Mouse (Mus musculus) intestine, postnatal 0 days (tissue): ENCODE results near the gene Cldn13. TPM values are rescaled to one million over a fixed set of nuclear protein-coding genes. Genes with fewer than 3 reads are reported as not detected.

Experiments used
- ATAC-seq: fragments of 200-750 bp; cut with Nextera tagmentation; 2 replicates; pipeline ENCODE4 v1.8.0; 2017; ENCODE audit warnings: mild to moderate bottlenecking, moderate TSS enrichment, moderate library complexity
- H3K27ac ChIP-seq: fragments of 300-500 bp; sonication (generic); 2 replicates; pipeline ENCODE4 v1.5.1; 2014; ENCODE audit warnings: mild to moderate bottlenecking, low read depth, low read length, moderate library complexity
- H3K27me3 ChIP-seq: fragments of 300-500 bp; sonication (generic); replicated peaks from 2 replicates; pipeline ENCODE4 v1.6.1; 2014; ENCODE audit warnings: low read length, mixed read lengths; ENCODE audit not compliant: control insufficient read depth, insufficient read depth
- H3K36me3 ChIP-seq: fragments of 300-500 bp; sonication (generic); 2 replicates; pipeline ENCODE4 v1.6.1; 2014; ENCODE audit warnings: mild to moderate bottlenecking, moderate library complexity; ENCODE audit not compliant: control insufficient read depth, insufficient read depth
- H3K4me1 ChIP-seq: fragments of 300-500 bp; sonication (generic); replicated peaks from 2 replicates; pipeline ENCODE4 v1.6.1; 2014; ENCODE audit warnings: antibody characterized with exemption, low read length, mixed read lengths; ENCODE audit not compliant: control insufficient read depth, insufficient read depth
- H3K4me2 ChIP-seq: fragments of 300-500 bp; sonication (generic); replicated peaks from 2 replicates; pipeline ENCODE4 v1.6.1; 2014; ENCODE audit warnings: low read depth, mild to moderate bottlenecking, moderate library complexity
- H3K4me3 ChIP-seq: fragments of 300-500 bp; sonication (generic); 2 replicates; pipeline ENCODE4 v1.5.1; 2014; ENCODE audit warnings: low read depth, low read length
- H3K9ac ChIP-seq: fragments of 300-500 bp; sonication (generic); 2 replicates; pipeline ENCODE4 v1.6.1; 2014; ENCODE audit warnings: mild to moderate bottlenecking, low read depth, low read length
- H3K9me3 ChIP-seq: fragments of 300-500 bp; sonication (generic); 2 replicates; pipeline ENCODE4 v1.6.1; 2016; ENCODE audit warnings: mixed run types; ENCODE audit not compliant: control insufficient read depth
- CTCF ChIP-seq: sonication (generic); IDR thresholded peaks from 2 replicates; pipeline ENCODE4 v1.5.1; 2016; ENCODE audit warnings: low read depth, mild to moderate bottlenecking, control low read depth, antibody characterized with exemption, moderate library complexity
- WGBS: fragments of 180-500 bp; shearing (Covaris S2); extraction: QIAGEN DNeasy Blood & Tissue Kit; methylation state at CpG from one replicate; pipeline ENCODE4 v1.1.7; 2014; 5-methylcytosine and 5-hydroxymethylcytosine counted together
- polyA plus RNA-seq: library from polyadenylated mRNA; unstranded; fragments of >200 nt; fragmentation: Nextera tagmentation; extraction: Ambion mirVana; gene quantifications from 2 replicates; pipeline ENCODE4 v1.2.1, GENCODE M21; 2015

Cldn13 gene
- polyA plus RNA-seq, 1 experiment from 2014 or later, result not detected

DNA sequence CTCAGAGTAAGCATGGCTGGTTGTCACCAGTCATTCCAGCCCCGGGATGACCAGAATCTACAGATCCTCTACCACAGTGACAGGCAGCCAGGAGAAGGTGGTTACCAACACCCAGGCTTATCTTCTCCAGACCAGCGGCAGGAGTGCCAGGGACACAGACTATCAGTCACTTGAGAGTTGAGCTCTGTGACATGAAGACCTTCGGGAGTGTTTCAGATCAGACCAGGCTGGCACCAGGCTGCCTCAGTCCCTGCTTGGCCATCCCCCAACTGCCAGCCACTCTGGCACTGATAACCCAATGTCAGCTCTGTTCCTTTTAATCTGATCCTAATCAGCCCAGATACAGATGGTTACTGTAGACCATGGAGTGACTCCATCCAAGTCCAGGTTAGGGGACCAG, 3.8 kb upstream of the Cldn13 start:
- no peak for TF ChIP-seq CTCF
- Histone ChIP-seq H3K4me1 (no peaks in the 10 kb centered on the region), H3K9ac (no peak overlapping the region), H3K27ac (no peak overlapping the region), H3K27me3 (no peaks in the 10 kb centered on the region), H3K4me2 (no peak overlapping the region), H3K4me3 (no peak overlapping the region), H3K36me3 (no peaks in the 10 kb centered on the region), H3K9me3 (no peaks in the 10 kb centered on the region)
- no peak for ATAC-seq
- 85% methylated on average over 3 of the region's 3 CpGs for WGBS

GRCm38 (mm10) chr5:134918071-134918832, 2.9 kb upstream of the Cldn13 start:
- no peak overlapping the region for H3K4me2 ChIP-seq
- no peaks in the 10 kb centered on the region for H3K36me3 ChIP-seq
- no peak overlapping the region for H3K9ac ChIP-seq
- H3K27ac ChIP-seq, result no peak overlapping the region
- H3K27me3 ChIP-seq, result no peaks in the 10 kb centered on the region
- peak; percentile 39; the same call in 1 of the 2 replicates for ATAC-seq
- peak; percentile 86 for TF ChIP-seq CTCF
- WGBS, result 48% methylated on average over 16 of the region's 16 CpGs
- no peaks in the 10 kb centered on the region for H3K4me1 ChIP-seq
- H3K4me3 ChIP-seq, result no peak overlapping the region
- no peaks in the 10 kb centered on the region for H3K9me3 ChIP-seq

GRCm38 (mm10) chr5:134914510-134914909, 816 bp downstream of the Cldn13 start:
- TF ChIP-seq CTCF, result no peak
- Histone ChIP-seq H3K9ac (no peak overlapping the region), H3K36me3 (no peaks in the 10 kb centered on the region), H3K4me2 (no peak overlapping the region), H3K27me3 (0 out of 2 replicates have a peak, but pooled peaks cover 3% of the 10 kb centered on the region), H3K4me1 (no peaks in the 10 kb centered on the region), H3K9me3 (no peaks in the 10 kb centered on the region), H3K27ac (no peak overlapping the region), H3K4me3 (no peak overlapping the region)
- no peak for ATAC-seq
- WGBS, result 76% methylated on average over 8 of the region's 8 CpGs

GRCm38 (mm10) chr5:134913753-134914152, 1.6 kb downstream of the Cldn13 start:
- H3K4me1 ChIP-seq, result no peaks in the 10 kb centered on the region
- ATAC-seq, result no peak
- H3K4me2 ChIP-seq, result no peak overlapping the region
- no peaks in the 10 kb centered on the region for H3K9me3 ChIP-seq
- TF ChIP-seq CTCF, result no peak
- WGBS, result 62% methylated on average over 4 of the region's 4 CpGs
- 0 out of 2 replicates have a peak, but pooled peaks cover 3% of the 10 kb centered on the region for H3K27me3 ChIP-seq
- no peak overlapping the region for H3K27ac ChIP-seq
- H3K4me3 ChIP-seq, result no peak overlapping the region
- H3K36me3 ChIP-seq, result no peaks in the 10 kb centered on the region
- H3K9ac ChIP-seq, result no peak overlapping the region

GRCm38 (mm10) chr5:134913352-134913751, 2.0 kb downstream of the Cldn13 start:
- H3K27me3 ChIP-seq, result 0 out of 2 replicates have a peak, but pooled peaks cover 3% of the 10 kb centered on the region
- H3K9me3 ChIP-seq, result no peaks in the 10 kb centered on the region
- H3K27ac ChIP-seq, result no peak overlapping the region
- 72% methylated on average over 3 of the region's 3 CpGs for WGBS
- no peak overlapping the region for H3K9ac ChIP-seq
- no peaks in the 10 kb centered on the region for H3K36me3 ChIP-seq
- ATAC-seq, result no peak
- no peak overlapping the region for H3K4me2 ChIP-seq
- no peak overlapping the region for H3K4me3 ChIP-seq
- no peak for TF ChIP-seq CTCF
- no peaks in the 10 kb centered on the region for H3K4me1 ChIP-seq

DNA sequence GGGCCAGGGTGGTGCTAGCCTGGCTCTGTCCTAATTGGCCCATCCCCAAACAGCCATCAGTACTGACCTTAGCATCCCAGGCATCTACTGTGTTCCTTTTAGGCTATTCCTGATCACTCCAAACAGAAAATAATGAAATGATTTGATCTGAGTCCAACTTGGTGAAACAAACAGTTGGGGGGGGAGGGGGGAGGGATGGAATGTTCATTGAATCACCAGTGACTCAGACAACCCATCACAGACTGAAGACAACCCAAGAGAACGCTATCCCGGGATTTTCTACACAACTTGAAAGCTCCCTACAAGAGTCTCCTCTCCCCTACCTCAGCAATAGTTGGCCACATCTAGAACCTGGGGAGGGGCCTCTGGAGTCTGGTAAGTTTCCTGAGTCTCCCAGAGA, 3.4 kb downstream of the Cldn13 start:
- Histone ChIP-seq H3K27ac (no peak overlapping the region), H3K9ac (no peak overlapping the region), H3K9me3 (no peaks in the 10 kb centered on the region), H3K4me3 (no peak overlapping the region), H3K4me1 (no peaks in the 10 kb centered on the region), H3K36me3 (no peaks in the 10 kb centered on the region), H3K27me3 (0 out of 2 replicates have a peak, but pooled peaks cover 3% of the 10 kb centered on the region), H3K4me2 (no peak overlapping the region)
- 81% methylated on average over 2 of the region's 2 CpGs for WGBS
- TF ChIP-seq CTCF, result no peak
- ATAC-seq, result no peak
